ENCODE assay signal across 8 mouse cellular contexts in the genomic region with DNA sequence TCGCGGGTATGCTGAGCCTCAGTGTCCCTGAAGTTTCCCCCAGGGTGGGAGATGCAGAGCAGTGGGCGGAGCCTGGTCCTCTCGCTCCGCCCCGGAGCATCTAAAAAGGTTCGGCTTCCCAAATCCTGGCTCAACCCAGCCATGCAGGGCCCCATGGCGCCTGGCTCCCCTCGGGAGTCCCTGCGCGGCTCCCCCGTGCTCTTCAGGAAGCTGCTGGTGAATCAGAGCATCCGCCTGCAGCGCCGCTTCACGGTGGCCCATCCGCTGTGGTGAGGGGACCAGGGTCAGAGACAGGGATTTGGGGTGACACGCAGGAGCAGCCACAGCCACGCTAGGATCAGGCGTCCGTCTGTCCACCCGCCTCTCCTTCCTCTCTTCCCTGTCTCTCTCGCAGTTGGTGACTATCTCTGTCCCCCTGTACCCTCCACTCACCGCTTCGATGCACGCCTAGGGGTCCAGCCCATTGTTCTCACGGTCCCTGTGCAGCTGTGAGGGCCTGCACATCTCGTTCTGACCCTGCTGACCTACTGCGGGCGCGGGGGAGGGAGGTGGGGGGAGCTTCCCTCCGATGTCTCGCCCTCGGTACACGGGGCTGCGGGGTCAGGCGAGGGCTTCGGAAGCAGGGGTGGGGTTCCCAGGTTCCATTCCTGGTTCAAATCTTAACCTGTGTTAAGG. TPM values are rescaled to one million over a fixed set of nuclear protein-coding genes. Genes with fewer than 3 reads are reported as not detected.
DNase-seq lines count a peak whose midpoint lies in the region; ATAC-seq and TF ChIP-seq lines count a peak whose summit lies in the region.

No protein-coding gene starts in this region.

- peaks cover 2 to 11% of the 10 kb centered on the region in 2 experiments; a peak in 2 of 4 replicates for H3K4me1 ChIP-seq in ES-E14 (ENCODE audit: control insufficient read depth in 2 of 2, insufficient read depth in 2 of 2, low read length in 2 of 2, poor library complexity in 1 of 2)
- peaks cover 33% of the 10 kb centered on the region for H3K4me1 ChIP-seq in heart, embryonic 13.5 days
- H3K4me1 ChIP-seq in limb, embryonic 10.5 days: peaks cover 28% of the 10 kb centered on the region
- H3K4me1 ChIP-seq in neural tube, embryonic 15.5 days: peaks cover 18% of the 10 kb centered on the region

- peaks cover 81% of the 10 kb centered on the region for H3K27me3 ChIP-seq in heart, embryonic 13.5 days (replicated peaks)
- H3K27me3 ChIP-seq in limb, embryonic 10.5 days (ENCODE audit: low read depth, poor library complexity, severe bottlenecking): peaks cover 86% of the 10 kb centered on the region
- H3K27me3 ChIP-seq in neural tube, embryonic 15.5 days (replicated peaks): peaks cover 77% of the 10 kb centered on the region

- H3K4me2 ChIP-seq in heart, embryonic 13.5 days: peak overlapping the region; percentile 66
- peak overlapping the region; percentile 64 for H3K4me2 ChIP-seq in neural tube, embryonic 15.5 days

- no peaks in the 10 kb centered on the region for H3K9me3 ChIP-seq in ES-E14 (ENCODE audit: control insufficient read depth, insufficient read depth, low read depth, low read length)
- H3K9me3 ChIP-seq in heart, embryonic 13.5 days: no peaks in the 10 kb centered on the region
- no peaks in the 10 kb centered on the region for H3K9me3 ChIP-seq in limb, embryonic 10.5 days (replicated peaks)
- no peaks in the 10 kb centered on the region for H3K9me3 ChIP-seq in neural tube, embryonic 15.5 days (replicated peaks)

- H3K4me3 ChIP-seq in ES-E14 (ENCODE audit: insufficient read depth in 1 of 2, low read depth in 1 of 2, low read length in 2 of 2, poor library complexity in 1 of 2, severe bottlenecking in 1 of 2): peak overlapping the region; percentile 59 to 63
- H3K4me3 ChIP-seq in heart, embryonic 13.5 days: peak overlapping the region; percentile 43
- H3K4me3 ChIP-seq in limb, embryonic 10.5 days: peak overlapping the region; percentile 43
- H3K4me3 ChIP-seq in neural tube, embryonic 15.5 days (replicated peaks): peak overlapping the region; percentile 17

- peak; percentile 45 to 58 for DNase-seq in adrenal gland, adult (ENCODE audit: inconsistent age in 2 of 2, low spot score in 1 of 2)
- DNase-seq in adrenal gland, adult 18-20 months (ENCODE audit: low spot score in 2 of 2): no peak
- no peak for DNase-seq in ES-E14 (ENCODE audit: low read depth, low spot score)
- no peak for DNase-seq in limb, embryonic 10.5 days (ENCODE audit: low spot score)
- no peak for DNase-seq in adrenal gland, adult 8-10 months
- DNase-seq in natural killer cell, adult 2 months (ENCODE audit: low spot score in 2 of 2): no peak

- no peak overlapping the region for H3K27ac ChIP-seq in ES-E14 (ENCODE audit: insufficient read depth, low read depth, low read length, poor library complexity, severe bottlenecking)
- no peak overlapping the region for H3K27ac ChIP-seq in heart, embryonic 13.5 days (replicated peaks)
- peak overlapping the region; percentile 46 for H3K27ac ChIP-seq in limb, embryonic 10.5 days
- no peak overlapping the region for H3K27ac ChIP-seq in neural tube, embryonic 15.5 days (replicated peaks)

- H3K36me3 ChIP-seq in ES-E14 (ENCODE audit: control insufficient read depth, insufficient read depth, low read length, poor library complexity, severe bottlenecking): no peaks in the 10 kb centered on the region
- H3K36me3 ChIP-seq in heart, embryonic 13.5 days: no peaks in the 10 kb centered on the region
- no peaks in the 10 kb centered on the region for H3K36me3 ChIP-seq in limb, embryonic 10.5 days
- H3K36me3 ChIP-seq in neural tube, embryonic 15.5 days: no peaks in the 10 kb centered on the region

- 3% methylated on average over 38 of the region's 38 CpGs for WGBS in heart, embryonic 13.5 days
- WGBS in limb, embryonic 10.5 days: 3% methylated on average over 38 of the region's 38 CpGs
- WGBS in neural tube, embryonic 15.5 days: 3% methylated on average over 38 of the region's 38 CpGs

- in situ Hi-C loops in ES-E14 (cut with MboI; ENCODE audit: low sequenced_read_pairs in 2 of 2, unreplicated experiment in 2 of 2): no loop called here

- H3K9ac ChIP-seq in ES-E14 (ENCODE audit: insufficient read depth, low read depth, low read length, poor library complexity, severe bottlenecking): peak overlapping the region; percentile 35; the same call in 1 of the 2 replicates
- H3K9ac ChIP-seq in heart, embryonic 13.5 days: peak overlapping the region; percentile 51; the same call in 1 of the 2 replicates
- H3K9ac ChIP-seq in neural tube, embryonic 15.5 days (replicated peaks): peak overlapping the region; percentile 30; the same call in 1 of the 2 replicates

- ATAC-seq in heart, embryonic 13.5 days (ENCODE audit: extremely low read depth, insufficient number of reproducible peaks, low FRiP score, low TSS enrichment): no peak
- 0 out of 2 replicates have a peak, but pooled peaks have one; percentile 17 for ATAC-seq in neural tube, embryonic 15.5 days (ENCODE audit: low FRiP score)

TF ChIP-seq in ES-E14, 5 proteins besides CTCF, POLR2A, EP300 and RAD21:
- TF ChIP-seq MAFK (IDR thresholded peaks at IDR 0.05; ENCODE audit: insufficient read depth, low read depth, low read length): no peak
- TF ChIP-seq ZNF384 (IDR thresholded peaks at IDR 0.05; ENCODE audit: low read depth, low read length): no peak
- TF ChIP-seq CHD2 (IDR thresholded peaks at IDR 0.05; ENCODE audit: low read depth, low read length): no peak
- TF ChIP-seq ZC3H11A (IDR thresholded peaks at IDR 0.05; ENCODE audit: borderline replicate concordance, low read depth, low read length): no peak
TF ChIP-seq in ES-E14: peak in this region for 0.

RNA-seq across cellular contexts. Expression of a gene that starts 11.4 kb away (rescaled TPM):
- 10 to 100 TPM; 52.4 to 60.4 TPM for total RNA-seq in adrenal gland, adult 18-20 months (2021)
- 4.3 and 5.2 TPM in 2 replicates for total RNA-seq in ES-E14 (2012; rRNA removed)
- polyA plus RNA-seq in heart, embryonic 13.5 days (2015; fragmentation: Nextera tagmentation; extraction: Ambion mirVana): 17.4 and 23.2 TPM in 2 replicates
- 7.1 and 10.8 TPM in 2 replicates for polyA plus RNA-seq in limb, embryonic 10.5 days (2016; fragmentation: Nextera tagmentation; extraction: Ambion mirVana)
- 536 and 627 TPM in 2 replicates for polyA plus RNA-seq in neural tube, embryonic 15.5 days (2015; fragmentation: Nextera tagmentation; extraction: Ambion mirVana)
- total RNA-seq in adrenal gland, adult 8-10 months (2022): 10 to 100 TPM; 59.6 to 90.1 (median 74.4) TPM

RNA-seq across cellular contexts. Expression of a gene that starts 17.6 kb away (rescaled TPM):
- total RNA-seq in adrenal gland, adult 18-20 months (2021): 100 to 1,000 TPM in 1 of 2 experiments, 10 to 100 TPM in 1; 94.9 to 120 TPM
- total RNA-seq in ES-E14 (2012; rRNA removed): 49.9 and 58.2 TPM in 2 replicates
- 41.6 and 48.4 TPM in 2 replicates for polyA plus RNA-seq in heart, embryonic 13.5 days (2015; fragmentation: Nextera tagmentation; extraction: Ambion mirVana)
- polyA plus RNA-seq in limb, embryonic 10.5 days (2016; fragmentation: Nextera tagmentation; extraction: Ambion mirVana): 25.2 and 29.9 TPM in 2 replicates
- polyA plus RNA-seq in neural tube, embryonic 15.5 days (2015; fragmentation: Nextera tagmentation; extraction: Ambion mirVana): 40.5 and 43.5 TPM in 2 replicates
- 100 to 1,000 TPM; 106 to 166 (median 126) TPM for total RNA-seq in adrenal gland, adult 8-10 months (2022)

RNA-seq across cellular contexts. Expression of a gene that starts 19.6 kb away (rescaled TPM):
- total RNA-seq in adrenal gland, adult 18-20 months (2021): under 1 TPM; 0.42 to 0.86 TPM
- 1.6 and 4.5 TPM in 2 replicates for total RNA-seq in ES-E14 (2012; rRNA removed)
- 0.14 TPM in 1 of 2 replicates, not detected in the other for polyA plus RNA-seq in heart, embryonic 13.5 days (2015; fragmentation: Nextera tagmentation; extraction: Ambion mirVana)
- 0.10 and 0.25 TPM in 2 replicates for polyA plus RNA-seq in limb, embryonic 10.5 days (2016; fragmentation: Nextera tagmentation; extraction: Ambion mirVana)
- 0.17 and 0.40 TPM in 2 replicates for polyA plus RNA-seq in neural tube, embryonic 15.5 days (2015; fragmentation: Nextera tagmentation; extraction: Ambion mirVana)
- under 1 TPM; 0.26 to 0.86 (median 0.30) TPM for total RNA-seq in adrenal gland, adult 8-10 months (2022)

RNA-seq across cellular contexts. Expression of a gene that starts 24.8 kb away (rescaled TPM):
- total RNA-seq in adrenal gland, adult 18-20 months (2021): under 1 TPM in 1 of 2 experiments, not detected in 1; 0.53 TPM
- total RNA-seq in ES-E14 (2012; rRNA removed): 1.8 and 3.9 TPM in 2 replicates
- polyA plus RNA-seq in heart, embryonic 13.5 days (2015; fragmentation: Nextera tagmentation; extraction: Ambion mirVana): not detected in 2 replicates
- not detected in 2 replicates for polyA plus RNA-seq in limb, embryonic 10.5 days (2016; fragmentation: Nextera tagmentation; extraction: Ambion mirVana)
- not detected in 2 replicates for polyA plus RNA-seq in neural tube, embryonic 15.5 days (2015; fragmentation: Nextera tagmentation; extraction: Ambion mirVana)
- not detected for total RNA-seq in adrenal gland, adult 8-10 months (2022)

RNA-seq across cellular contexts. Expression of a gene that starts 33.4 kb away (rescaled TPM):
- total RNA-seq in adrenal gland, adult 18-20 months (2021): 10 to 100 TPM; 30.5 to 36.5 TPM
- total RNA-seq in ES-E14 (2012; rRNA removed): 52.7 and 71.0 TPM in 2 replicates
- polyA plus RNA-seq in heart, embryonic 13.5 days (2015; fragmentation: Nextera tagmentation; extraction: Ambion mirVana): 34.9 and 36.5 TPM in 2 replicates
- 92.7 and 100 TPM in 2 replicates for polyA plus RNA-seq in limb, embryonic 10.5 days (2016; fragmentation: Nextera tagmentation; extraction: Ambion mirVana)
- polyA plus RNA-seq in neural tube, embryonic 15.5 days (2015; fragmentation: Nextera tagmentation; extraction: Ambion mirVana): 97.5 and 102 TPM in 2 replicates
- total RNA-seq in adrenal gland, adult 8-10 months (2022): 10 to 100 TPM; 44.0 to 73.8 (median 57.9) TPM

Comparison
In these comparisons a context has a peak if more than half of its experiments do, and no peak if none do; other contexts are left out.
1. DNase-seq: peak in adrenal gland, adult (2 of 2); none in adrenal gland, adult 18-20 months (0 of 2), ES-E14 (single experiment), limb, embryonic 10.5 days (single experiment), adrenal gland, adult 8-10 months (single experiment) and natural killer cell, adult 2 months (0 of 2).
2. Peak in every context shown above with its lines, with median percentiles within 50 percentile points of each other: H3K4me3 ChIP-seq and H3K9ac ChIP-seq.